Mouse (Mus musculus): ENCODE measurements around the gene Tex21. TPM values are rescaled to one million over a fixed set of nuclear protein-coding genes. Genes with fewer than 3 reads are reported as not detected.

The Tex21 gene
- polyA plus RNA-seq, 1 experiment, result not detected

DNA sequence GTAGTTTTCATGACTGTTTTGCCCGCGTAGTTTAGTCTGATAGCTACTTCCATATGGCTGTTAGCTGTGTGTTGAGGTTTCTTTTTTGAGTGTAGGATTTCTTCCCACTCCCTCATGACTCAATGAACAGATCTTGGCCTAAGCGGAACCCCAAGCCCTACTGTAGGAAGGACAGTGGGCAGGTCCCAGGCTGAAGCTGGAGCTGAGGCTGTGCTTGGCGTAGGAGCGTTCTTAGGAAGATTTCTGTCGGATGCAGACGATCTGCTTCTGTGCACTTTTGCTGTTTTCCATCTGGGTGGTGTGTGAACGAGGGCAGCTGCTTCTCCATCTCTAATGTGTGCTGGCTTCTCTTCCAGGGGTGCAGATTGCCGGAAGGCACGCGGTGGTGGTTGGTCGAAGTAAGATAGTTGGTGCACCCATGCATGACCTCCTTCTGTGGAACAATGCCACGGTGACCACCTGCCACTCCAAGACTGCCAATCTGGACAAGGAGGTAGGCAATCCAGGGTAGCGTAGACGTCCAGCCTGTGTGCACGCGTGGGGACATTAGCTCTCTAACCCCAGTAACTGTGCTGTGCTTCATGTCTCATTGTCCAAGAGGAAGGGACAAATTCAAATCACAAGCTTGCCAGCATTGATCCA, 36.1 kb upstream of the Tex21 start:
- Histone ChIP-seq H3K4me3 (ENCODE audit: control insufficient read depth, insufficient read depth, low read length) (no peak overlapping the region), H3K27me3 (ENCODE audit: control insufficient read depth, insufficient read depth, low read length) (no peaks in the 10 kb centered on the region), H3K36me3 (ENCODE audit: control insufficient read depth, insufficient read depth, low read length) (peaks cover 14% of the 10 kb centered on the region), H3K4me1 (replicated peaks; ENCODE audit: control insufficient read depth, insufficient read depth, low read length) (no peaks in the 10 kb centered on the region), H3K27ac (ENCODE audit: control insufficient read depth, insufficient read depth, low read length) (no peak overlapping the region)
- 97% methylated on average over 17 of the region's 17 CpGs for WGBS
- no peak for DNase-seq
- TF ChIP-seq CTCF (IDR thresholded peaks at IDR 0.05; ENCODE audit: borderline replicate concordance, control insufficient read depth, extremely low read depth, insufficient read depth, low read length, poor library complexity) (no peak), POLR2A (IDR thresholded peaks at IDR 0.05; ENCODE audit: control insufficient read depth, extremely low read depth, insufficient read depth, low read length, poor library complexity) (no peak)

DNA sequence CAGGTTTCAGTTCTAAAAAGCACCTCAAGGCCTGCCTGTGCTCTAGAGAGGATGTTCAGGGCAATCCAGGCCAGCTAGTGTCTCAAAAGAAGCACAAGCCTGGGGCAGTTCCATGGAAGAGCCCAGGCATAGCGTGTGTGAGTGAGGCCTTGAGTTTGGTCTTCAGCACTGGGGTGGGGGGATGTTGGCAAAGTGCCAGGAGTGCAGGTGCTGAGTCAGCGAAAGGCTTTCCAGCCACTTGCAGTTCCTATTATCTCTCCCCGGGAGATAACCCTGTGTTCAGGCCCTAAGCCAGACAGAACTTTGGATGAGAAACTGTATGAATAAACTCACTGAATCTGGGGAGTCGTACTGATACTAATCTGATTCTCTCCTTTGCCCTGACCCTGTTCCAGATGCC, 35.6 kb upstream of the Tex21 start:
- H3K4me3 ChIP-seq (ENCODE audit: control insufficient read depth, insufficient read depth, low read length), result no peak overlapping the region
- no peaks in the 10 kb centered on the region for H3K4me1 ChIP-seq (replicated peaks; ENCODE audit: control insufficient read depth, insufficient read depth, low read length)
- no peaks in the 10 kb centered on the region for H3K27me3 ChIP-seq (ENCODE audit: control insufficient read depth, insufficient read depth, low read length)
- H3K27ac ChIP-seq (ENCODE audit: control insufficient read depth, insufficient read depth, low read length), result no peak overlapping the region
- DNase-seq, result no peak
- 89% methylated on average over 4 of the region's 4 CpGs for WGBS
- peaks cover 14% of the 10 kb centered on the region for H3K36me3 ChIP-seq (ENCODE audit: control insufficient read depth, insufficient read depth, low read length)
- TF ChIP-seq CTCF (IDR thresholded peaks at IDR 0.05; ENCODE audit: borderline replicate concordance, control insufficient read depth, extremely low read depth, insufficient read depth, low read length, poor library complexity) (no peak), POLR2A (IDR thresholded peaks at IDR 0.05; ENCODE audit: control insufficient read depth, extremely low read depth, insufficient read depth, low read length, poor library complexity) (no peak)

DNA sequence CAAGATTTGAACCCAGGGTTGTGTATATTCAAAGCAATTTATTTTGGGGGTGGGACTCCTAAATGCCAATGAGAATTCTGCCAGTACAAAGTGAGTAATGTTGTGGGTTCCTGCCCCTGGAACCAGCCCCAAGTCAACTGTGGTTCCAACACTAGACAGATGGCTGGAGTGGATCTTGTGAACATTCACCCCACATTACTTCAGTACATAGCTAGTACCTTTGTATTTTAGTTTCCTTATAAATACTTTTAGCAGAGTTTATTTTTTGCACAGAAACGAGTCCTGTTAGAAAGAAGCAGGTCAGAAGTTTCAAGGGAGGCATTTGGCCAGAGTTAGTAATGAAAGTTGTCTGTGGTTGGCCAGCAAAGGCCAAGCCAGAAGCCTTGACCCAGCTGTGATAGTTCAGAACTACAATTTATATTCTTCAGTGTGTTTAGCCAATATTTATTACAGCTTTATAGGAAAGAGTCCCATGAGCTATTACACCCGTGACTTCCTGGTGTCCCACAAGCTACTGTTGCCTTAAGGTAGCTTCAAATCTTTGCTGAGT, 34.6 kb upstream of the Tex21 start:
- TF ChIP-seq POLR2A (IDR thresholded peaks at IDR 0.05; ENCODE audit: control insufficient read depth, extremely low read depth, insufficient read depth, low read length, poor library complexity), result no peak
- TF ChIP-seq CTCF (IDR thresholded peaks at IDR 0.05; ENCODE audit: borderline replicate concordance, control insufficient read depth, extremely low read depth, insufficient read depth, low read length, poor library complexity), result no peak
- 95% methylated on average over 2 of the region's 2 CpGs for WGBS
- Histone ChIP-seq H3K4me1 (replicated peaks; ENCODE audit: control insufficient read depth, insufficient read depth, low read length) (no peaks in the 10 kb centered on the region), H3K27ac (ENCODE audit: control insufficient read depth, insufficient read depth, low read length) (no peak overlapping the region), H3K27me3 (ENCODE audit: control insufficient read depth, insufficient read depth, low read length) (no peaks in the 10 kb centered on the region), H3K4me3 (ENCODE audit: control insufficient read depth, insufficient read depth, low read length) (no peak overlapping the region), H3K36me3 (ENCODE audit: control insufficient read depth, insufficient read depth, low read length) (peaks cover 14% of the 10 kb centered on the region)
- DNase-seq, result no peak

DNA sequence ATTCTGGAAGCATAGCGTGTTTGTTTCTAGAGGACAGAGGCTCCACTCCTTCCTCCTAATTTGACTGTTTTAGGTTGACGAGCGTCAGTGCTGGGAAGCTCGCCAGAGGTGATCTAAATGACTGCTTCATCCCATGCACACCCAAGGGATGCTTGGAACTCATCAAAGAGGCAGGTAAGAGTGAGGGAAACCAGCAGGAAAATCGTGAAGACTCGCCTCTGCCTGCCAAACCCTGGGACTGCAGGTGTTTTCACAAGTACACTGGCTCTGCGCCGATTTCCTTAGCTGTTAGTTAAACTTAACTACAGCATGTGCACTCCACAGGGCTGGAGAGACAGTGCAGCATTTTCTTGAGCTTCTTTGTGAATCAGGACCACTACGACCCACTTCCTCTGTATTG, 34.0 kb upstream of the Tex21 start:
- 94% methylated on average over 9 of the region's 9 CpGs for WGBS
- DNase-seq, result no peak
- Histone ChIP-seq H3K36me3 (ENCODE audit: control insufficient read depth, insufficient read depth, low read length) (peaks cover 14% of the 10 kb centered on the region), H3K27ac (ENCODE audit: control insufficient read depth, insufficient read depth, low read length) (no peak overlapping the region), H3K27me3 (ENCODE audit: control insufficient read depth, insufficient read depth, low read length) (no peaks in the 10 kb centered on the region), H3K4me1 (replicated peaks; ENCODE audit: control insufficient read depth, insufficient read depth, low read length) (no peaks in the 10 kb centered on the region), H3K4me3 (ENCODE audit: control insufficient read depth, insufficient read depth, low read length) (no peak overlapping the region)
- no peak for TF ChIP-seq POLR2A (IDR thresholded peaks at IDR 0.05; ENCODE audit: control insufficient read depth, extremely low read depth, insufficient read depth, low read length, poor library complexity)
- TF ChIP-seq CTCF (IDR thresholded peaks at IDR 0.05; ENCODE audit: borderline replicate concordance, control insufficient read depth, extremely low read depth, insufficient read depth, low read length, poor library complexity), result no peak

DNA sequence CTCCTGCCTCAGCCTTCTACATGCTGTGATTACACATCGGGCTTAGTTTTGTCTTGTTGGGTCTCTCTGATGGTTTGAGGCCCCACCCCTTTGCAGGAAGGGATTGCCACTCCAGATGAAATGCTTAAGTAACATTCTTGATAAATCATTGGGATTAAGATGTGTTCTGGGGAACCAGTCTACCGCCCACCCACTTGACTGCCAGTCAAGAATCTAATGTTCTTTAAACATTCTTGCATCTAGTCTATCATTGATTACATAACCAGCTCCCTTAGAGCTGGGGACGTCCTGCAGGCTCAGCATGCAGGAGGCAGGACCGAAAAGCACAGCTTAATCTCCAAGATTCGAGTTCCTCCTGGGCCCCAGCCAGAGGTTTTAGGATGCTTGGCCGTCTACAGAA, 31.7 kb upstream of the Tex21 start:
- Histone ChIP-seq H3K27me3 (ENCODE audit: control insufficient read depth, insufficient read depth, low read length) (no peaks in the 10 kb centered on the region), H3K27ac (ENCODE audit: control insufficient read depth, insufficient read depth, low read length) (no peak overlapping the region), H3K4me3 (ENCODE audit: control insufficient read depth, insufficient read depth, low read length) (no peak overlapping the region), H3K36me3 (ENCODE audit: control insufficient read depth, insufficient read depth, low read length) (no peaks in the 10 kb centered on the region; the same call in 1 of the 2 replicates), H3K4me1 (replicated peaks; ENCODE audit: control insufficient read depth, insufficient read depth, low read length) (no peaks in the 10 kb centered on the region)
- WGBS, result 93% methylated on average over 6 of the region's 6 CpGs
- no peak for DNase-seq
- TF ChIP-seq CTCF (IDR thresholded peaks at IDR 0.05; ENCODE audit: borderline replicate concordance, control insufficient read depth, extremely low read depth, insufficient read depth, low read length, poor library complexity) (no peak), POLR2A (IDR thresholded peaks at IDR 0.05; ENCODE audit: control insufficient read depth, extremely low read depth, insufficient read depth, low read length, poor library complexity) (no peak)

DNA sequence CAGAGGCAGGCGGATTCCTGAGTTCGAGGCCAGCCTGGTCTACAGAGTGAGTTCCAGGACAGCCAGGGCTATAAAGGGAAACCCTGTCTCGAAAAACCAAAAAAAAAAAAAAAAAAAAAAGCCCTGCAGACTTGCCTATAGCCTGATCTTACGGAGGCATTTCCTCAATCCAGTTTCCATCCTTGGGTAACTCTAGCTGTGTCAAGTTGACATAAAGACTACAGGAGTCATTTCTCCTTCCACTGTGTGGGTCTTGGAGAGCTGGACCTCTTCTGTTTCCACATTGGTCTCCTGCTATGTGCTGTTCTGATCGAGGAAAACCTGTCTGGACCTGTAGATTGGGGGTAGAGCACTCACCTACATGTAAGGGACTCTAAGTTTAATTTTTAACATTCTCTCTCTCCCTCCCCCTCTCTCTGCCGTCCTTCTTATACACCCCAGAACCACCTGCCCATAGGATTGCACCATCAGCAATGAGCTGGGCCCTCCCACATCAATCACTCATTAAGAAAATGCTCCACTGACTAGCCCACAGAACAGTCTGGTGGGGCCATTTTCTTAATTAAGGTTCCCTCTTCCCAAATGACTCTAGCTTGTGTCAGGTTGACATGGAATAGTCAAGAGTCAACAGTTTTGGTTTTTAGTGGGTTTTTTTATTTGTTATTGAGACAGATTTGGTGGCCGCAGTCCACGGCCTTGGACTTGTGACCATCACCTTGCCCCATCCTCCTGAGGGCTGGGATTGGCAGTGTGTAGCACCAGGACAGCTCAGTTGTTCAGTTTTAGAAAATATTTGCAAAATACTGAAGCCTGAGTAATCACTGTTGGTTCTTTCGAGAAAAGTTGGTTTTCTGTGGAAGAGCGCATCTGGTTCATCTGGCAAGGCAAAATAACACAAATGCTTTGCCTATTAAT, 26.3 kb upstream of the Tex21 start:
- no peaks in the 10 kb centered on the region for H3K4me1 ChIP-seq (replicated peaks; ENCODE audit: control insufficient read depth, insufficient read depth, low read length)
- DNase-seq, result no peak
- TF ChIP-seq POLR2A (IDR thresholded peaks at IDR 0.05; ENCODE audit: control insufficient read depth, extremely low read depth, insufficient read depth, low read length, poor library complexity), result no peak
- TF ChIP-seq CTCF (IDR thresholded peaks at IDR 0.05; ENCODE audit: borderline replicate concordance, control insufficient read depth, extremely low read depth, insufficient read depth, low read length, poor library complexity), result no peak
- WGBS, result 92% methylated on average over 10 of the region's 10 CpGs
- no peaks in the 10 kb centered on the region for H3K36me3 ChIP-seq (ENCODE audit: control insufficient read depth, insufficient read depth, low read length)
- no peak overlapping the region for H3K4me3 ChIP-seq (ENCODE audit: control insufficient read depth, insufficient read depth, low read length)
- H3K27ac ChIP-seq (ENCODE audit: control insufficient read depth, insufficient read depth, low read length), result no peak overlapping the region
- H3K27me3 ChIP-seq (ENCODE audit: control insufficient read depth, insufficient read depth, low read length), result no peaks in the 10 kb centered on the region
